25 mouse cellular contexts compared by ENCODE assay signal in the genomic region with DNA sequence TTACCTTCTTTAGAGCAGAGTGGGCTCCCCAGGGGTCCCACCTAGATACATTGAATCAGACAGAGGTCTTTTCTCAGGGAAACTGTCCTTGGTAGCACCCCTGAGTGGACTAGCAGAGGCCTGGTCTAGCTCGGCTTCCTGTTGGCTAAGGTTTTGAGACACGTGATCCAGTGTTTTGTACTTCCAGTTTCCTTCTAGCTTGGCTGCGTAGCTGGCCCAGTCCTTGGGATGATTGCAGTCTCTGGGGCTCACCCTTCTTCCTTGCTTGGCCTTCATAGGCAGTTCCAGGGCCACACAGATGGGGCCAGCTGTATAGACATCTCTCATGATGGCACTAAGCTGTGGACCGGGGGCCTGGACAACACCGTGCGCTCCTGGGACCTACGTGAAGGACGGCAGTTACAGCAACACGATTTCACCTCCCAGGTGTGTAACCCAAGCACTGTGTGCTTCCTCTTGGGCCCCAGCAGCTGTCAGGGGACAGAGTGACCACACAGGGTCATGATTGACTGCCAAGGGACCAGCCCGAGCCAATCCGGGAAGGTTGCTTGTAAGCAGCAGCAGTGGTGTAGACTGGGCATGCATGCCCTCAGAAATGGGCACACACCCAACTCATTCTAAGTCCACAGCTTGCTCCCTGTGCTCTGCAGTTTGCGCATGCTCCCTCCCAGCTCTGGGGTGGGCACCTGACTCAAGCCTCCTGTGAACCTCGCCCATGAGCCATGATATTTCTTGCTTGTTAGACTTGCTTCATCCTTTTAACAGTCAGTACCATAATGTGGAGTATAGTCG. TPM values are rescaled to one million over a fixed set of nuclear protein-coding genes. Genes with fewer than 3 reads are reported as not detected.
A peak's percentile ranks its signal among the peaks of the same experiment; 100 is the strongest.
DNase-seq lines count a peak whose midpoint lies in the region; ATAC-seq and TF ChIP-seq lines count a peak whose summit lies in the region.
"Had no signal": no experiment of that assay in that cellular context is flagged by ENCODE, and none has a peak within 500 bp of the region (broad histone marks: within the 10 kb centered on the region; RNA-seq: fewer than 3 reads in every experiment).

No protein-coding gene starts in this region.

- H3K4me3 ChIP-seq in hindbrain, postnatal 0 days (ENCODE audit: low read length), result no peak overlapping the region
- H3K4me3 ChIP-seq in hindbrain, embryonic 12.5 days, result no peak overlapping the region
- H3K4me3 ChIP-seq: erythroblast, embryonic 14.5 days; left cerebral cortex, adult 2 months; liver, embryonic 12.5 days; megakaryocyte, embryonic 14.5 days; midbrain, embryonic 12.5 days had no signal

- H3K36me3 ChIP-seq in hindbrain, postnatal 0 days (ENCODE audit: insufficient read depth, low read length), result peaks cover 72% of the 10 kb centered on the region
- H3K36me3 ChIP-seq in hindbrain, embryonic 12.5 days, result peaks cover 100% of the 10 kb centered on the region

- H3K4me1 ChIP-seq in hindbrain, postnatal 0 days (ENCODE audit: insufficient read depth, low read length), result no peaks in the 10 kb centered on the region
- peaks cover 3% of the 10 kb centered on the region; the same call in 1 of the 2 replicates for H3K4me1 ChIP-seq in hindbrain, embryonic 12.5 days
- H3K4me1 ChIP-seq: liver, embryonic 12.5 days; midbrain, embryonic 12.5 days had no signal

- intact Hi-C loops in heart, postnatal 14 days (cut with DNase I), result no loop called here

- peak; percentile 87 for DNase-seq in cerebellum, postnatal 10 days
- no peak for DNase-seq in cerebellum, adult 8-10 months
- DNase-seq in heart, adult 18-20 months, result peak; percentile 54 to 67
- DNase-seq in heart, postnatal 14 days, result no peak
- DNase-seq in hindbrain, postnatal 0 days (ENCODE audit: low spot score), result peak; percentile 74
- DNase-seq in ovary, postnatal 36 days (ENCODE audit: low spot score), result no peak
- DNase-seq: adrenal gland, adult 8-10 months; cerebellum, adult 9-10 months; gastrocnemius, postnatal 25 days; kidney, adult 11 months; kidney, postnatal 14 days; liver, postnatal 0 days; lung, postnatal 36 days; right cerebral cortex, postnatal 25 days; thymus, postnatal 14 days had no signal

- H3K27ac ChIP-seq in hindbrain, postnatal 0 days, result no peak overlapping the region
- no peak overlapping the region for H3K27ac ChIP-seq in hindbrain, embryonic 12.5 days
- H3K27ac ChIP-seq: left cerebral cortex, adult 2 months; liver, embryonic 12.5 days; midbrain, embryonic 12.5 days had no signal

- H3K9me3 ChIP-seq in hindbrain, postnatal 0 days (ENCODE audit: low read length), result no peaks in the 10 kb centered on the region
- no peaks in the 10 kb centered on the region for H3K9me3 ChIP-seq in hindbrain, embryonic 12.5 days (replicated peaks)
- H3K9me3 ChIP-seq: G1E; liver, embryonic 12.5 days; midbrain, embryonic 12.5 days had no signal

- no peak overlapping the region for H3K4me2 ChIP-seq in hindbrain, postnatal 0 days (ENCODE audit: low read depth, low read length)
- no peak overlapping the region for H3K4me2 ChIP-seq in hindbrain, embryonic 12.5 days (replicated peaks)
- H3K4me2 ChIP-seq: heart, embryonic 11.5 days; liver, embryonic 12.5 days; midbrain, embryonic 12.5 days had no signal

- TF ChIP-seq CTCF in hindbrain, postnatal 0 days (IDR thresholded peaks at IDR 0.05; ENCODE audit: low read depth), result no peak

- H3K9ac ChIP-seq in hindbrain, postnatal 0 days (replicated peaks; ENCODE audit: low read length), result no peak overlapping the region
- H3K9ac ChIP-seq in hindbrain, embryonic 12.5 days, result no peak overlapping the region
- H3K9ac ChIP-seq: liver, embryonic 12.5 days; liver, postnatal 0 days; midbrain, embryonic 12.5 days had no signal

- ATAC-seq in hindbrain, postnatal 0 days, result peak; percentile 60
- ATAC-seq in hindbrain, embryonic 12.5 days (ENCODE audit: low FRiP score), result no peak
- peak; percentile 59 for ATAC-seq in megakaryocyte, adult 5-6 weeks (ENCODE audit: poor library complexity, severe bottlenecking)
- ATAC-seq: inflammation-experienced regulatory T-cells, adult 6 months; liver, embryonic 12.5 days; liver, postnatal 0 days had no signal

- no peaks in the 10 kb centered on the region for H3K27me3 ChIP-seq in hindbrain, postnatal 0 days (ENCODE audit: insufficient read depth, low read length)
- no peaks in the 10 kb centered on the region for H3K27me3 ChIP-seq in hindbrain, embryonic 12.5 days
- H3K27me3 ChIP-seq: liver, embryonic 12.5 days had no signal

- 73% methylated on average over 14 of the region's 14 CpGs for WGBS in hindbrain, postnatal 0 days
- 89% methylated on average over 14 of the region's 14 CpGs for WGBS in hindbrain, embryonic 12.5 days

RNA-seq across cellular contexts. Expression of gene Tle3, which starts 41.7 kb away (rescaled TPM):
- 10 to 100 TPM; 15.2 to 21.9 TPM for total RNA-seq in heart, adult 18-20 months (2021)
- 10 to 100 TPM; 24.4 to 29.0 TPM for total RNA-seq in heart, postnatal 14 days (2021)
- 74.1 and 81.3 TPM in 2 replicates for total RNA-seq in hindbrain, postnatal 0 days (2014; rRNA removed)
- polyA plus RNA-seq in hindbrain, postnatal 0 days (2015; fragmentation: Nextera tagmentation; extraction: Ambion mirVana), result 15.5 and 17.7 TPM in 2 replicates
- polyA plus RNA-seq in hindbrain, embryonic 12.5 days (2016; fragmentation: Nextera tagmentation; extraction: Ambion mirVana), result 56.3 and 59.9 TPM in 2 replicates
- total RNA-seq in megakaryocyte, adult 5-6 weeks (2015), result 113 and 146 TPM in 2 replicates
- 79.4 and 92.9 TPM in 2 replicates for total RNA-seq in megakaryocyte, adult 5-6 weeks (2017)

Comparison
In these comparisons a context has a peak if more than half of its experiments do, and no peak if none do; other contexts are left out.
1. DNase-seq: peak in cerebellum, postnatal 10 days (2 of 2), heart, adult 18-20 months (2 of 2) and hindbrain, postnatal 0 days (single experiment); none in cerebellum, adult 8-10 months (single experiment), heart, postnatal 14 days (0 of 2) and ovary, postnatal 36 days (single experiment).